Mouse (Mus musculus) adrenal gland, postnatal 14 days (tissue): ENCODE results near the gene Srrm4. TPM values are rescaled to one million over a fixed set of nuclear protein-coding genes. Genes with fewer than 3 reads are reported as not detected.

Source experiments
- DNase-seq: peaks from one replicate; pipeline ENCODE4 v3.0.0; 2021; ENCODE audit warnings: mixed read lengths
- total RNA-seq: library from RNA; stranded (reverse); gene quantifications from 2 replicates; pipeline ENCODE4 v1.2.3, GENCODE M21; 2021

Srrm4 gene
- total RNA-seq, 1 experiment from 2014 or later, result 1.9 TPM

GRCm38 (mm10) chr5:116490826-116491225 is 100.8 kb downstream of the Srrm4 start:
- no peak for DNase-seq

- DNase-seq, result no peak
Observed at GRCm38 (mm10) chr5:116489621-116490020, 102.0 kb downstream of the Srrm4 start.

GRCm38 (mm10) chr5:116486135-116486534 is 105.5 kb downstream of the Srrm4 start:
- no peak for DNase-seq

- DNase-seq, result peak; percentile 76
Observed at GRCm38 (mm10) chr5:116485069-116485468, 106.5 kb downstream of the Srrm4 start.

GRCm38 (mm10) chr5:116484236-116484635 is 107.4 kb downstream of the Srrm4 start:
- DNase-seq, result no peak

- no peak for DNase-seq
Observed at GRCm38 (mm10) chr5:116478607-116479371, 112.8 kb downstream of the Srrm4 start.

DNA sequence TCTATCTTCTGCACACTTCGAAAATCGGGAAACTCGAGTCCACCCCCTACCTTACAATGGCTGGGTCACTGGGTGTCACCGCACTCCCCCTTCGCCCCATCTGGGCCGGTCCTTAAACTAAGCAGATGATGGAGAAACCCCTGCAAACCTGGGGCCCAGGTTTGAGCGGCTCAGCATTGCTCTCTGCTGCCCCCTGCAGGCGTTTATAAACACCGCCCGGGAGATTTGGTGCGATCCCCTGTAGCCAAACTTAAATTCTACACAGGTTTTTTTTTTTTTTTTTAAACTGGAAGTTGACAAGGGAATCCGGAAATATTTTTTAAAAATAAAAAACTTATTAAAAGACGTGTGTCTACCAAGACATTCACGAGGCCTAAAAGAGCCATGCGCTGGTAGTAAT is 115.6 kb downstream of the Srrm4 start:
- DNase-seq, result peak; percentile 60

DNA sequence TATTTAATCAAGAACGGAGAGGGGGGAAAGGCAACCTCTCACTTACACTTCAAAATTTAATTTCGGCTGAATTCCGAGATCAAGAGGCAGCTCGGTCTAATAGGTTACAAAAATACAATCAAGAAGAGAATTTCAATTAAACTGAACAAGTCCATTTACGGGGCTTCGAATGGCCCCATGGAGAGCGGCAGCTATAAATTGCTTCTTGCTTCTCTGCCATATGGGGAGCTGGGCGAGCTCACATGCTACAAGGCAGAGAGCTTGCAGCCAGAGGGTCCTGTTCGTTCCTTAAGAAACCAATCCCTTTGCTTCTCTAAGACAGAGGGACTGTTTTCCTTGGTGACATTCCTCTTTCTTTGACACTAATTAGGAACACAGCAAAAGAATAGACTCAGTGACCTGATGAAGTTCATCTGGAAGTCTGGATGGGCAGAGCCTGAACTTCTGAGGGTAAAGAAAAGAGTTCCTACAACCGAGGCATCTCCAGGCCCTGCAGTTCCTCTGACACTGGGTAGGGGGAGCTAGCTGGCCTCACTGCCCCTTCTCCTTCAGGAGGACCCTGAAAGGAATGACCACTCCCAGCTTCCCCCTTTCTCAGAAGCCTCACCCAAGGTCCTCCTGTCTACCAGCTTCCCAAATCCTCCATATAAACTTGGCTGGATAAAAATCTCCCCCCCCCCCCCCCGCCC is 130.1 kb downstream of the Srrm4 start:
- no peak for DNase-seq

GRCm38 (mm10) chr5:116459970-116460369 is 131.6 kb downstream of the Srrm4 start:
- no peak for DNase-seq

- DNase-seq, result no peak
Observed at GRCm38 (mm10) chr5:116457791-116458190, 133.8 kb downstream of the Srrm4 start.

- no peak for DNase-seq
Observed at GRCm38 (mm10) chr5:116456796-116457515, 134.7 kb downstream of the Srrm4 start.

GRCm38 (mm10) chr5:116453401-116453851 is 138.2 kb downstream of the Srrm4 start:
- peak; percentile 87 for DNase-seq

DNA sequence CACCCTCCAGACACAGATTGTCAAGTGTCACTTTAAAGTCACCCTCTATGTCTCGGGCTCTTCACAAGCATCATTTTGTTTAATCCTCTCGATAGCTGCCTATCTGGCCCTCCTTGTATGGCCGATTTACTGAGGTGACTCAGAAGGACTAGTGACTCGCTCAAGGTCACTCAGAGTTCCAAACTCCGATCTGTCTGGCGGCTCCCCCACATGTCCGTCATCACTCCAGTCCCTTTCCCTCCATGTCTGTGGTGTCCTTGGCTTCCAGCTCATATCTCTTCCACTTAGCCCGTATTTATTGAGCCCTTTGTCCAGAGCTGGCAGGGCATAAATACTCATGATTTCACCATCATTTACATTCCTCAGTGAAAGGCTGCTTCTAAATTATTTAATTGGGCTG is 140.7 kb downstream of the Srrm4 start:
- DNase-seq, result peak; percentile 78

DNA sequence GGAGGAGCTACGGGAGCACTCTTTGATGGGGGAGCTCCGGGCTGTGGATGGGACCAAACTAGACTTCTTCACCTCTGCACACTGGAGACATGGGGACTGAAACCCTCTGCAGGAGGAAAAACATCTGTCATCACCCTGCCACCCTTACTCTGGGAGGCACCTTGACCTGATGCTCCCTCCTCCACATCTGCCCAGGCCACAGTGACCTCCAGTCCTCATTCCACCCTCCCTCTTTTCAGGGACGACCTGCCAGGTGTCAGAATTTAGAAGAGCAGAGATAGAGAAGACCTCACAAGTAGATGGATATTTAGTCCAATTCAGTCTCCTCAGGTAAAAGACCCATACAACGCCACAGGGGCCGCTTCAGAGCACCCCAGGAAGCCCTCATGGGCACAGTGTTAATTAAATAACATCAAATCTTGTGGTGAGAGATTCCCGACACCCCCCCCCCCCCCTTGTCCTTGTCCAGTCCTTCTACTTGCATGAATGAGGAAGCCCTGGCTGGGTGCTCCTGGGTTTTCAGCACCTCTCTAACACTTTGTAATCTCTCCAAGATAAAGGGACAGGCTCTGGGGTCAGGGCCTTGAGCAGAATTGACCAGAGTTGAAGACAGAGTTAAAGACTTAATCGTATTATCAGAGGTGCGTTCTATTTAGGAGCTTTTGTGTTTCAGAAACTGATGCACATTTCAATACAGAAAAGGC is 141.9 kb downstream of the Srrm4 start:
- no peak for DNase-seq

- DNase-seq, result no peak
Observed at GRCm38 (mm10) chr5:116448409-116449191, 143.0 kb downstream of the Srrm4 start.

- no peak for DNase-seq
Observed at GRCm38 (mm10) chr5:116447821-116448350, 143.7 kb downstream of the Srrm4 start.

DNA sequence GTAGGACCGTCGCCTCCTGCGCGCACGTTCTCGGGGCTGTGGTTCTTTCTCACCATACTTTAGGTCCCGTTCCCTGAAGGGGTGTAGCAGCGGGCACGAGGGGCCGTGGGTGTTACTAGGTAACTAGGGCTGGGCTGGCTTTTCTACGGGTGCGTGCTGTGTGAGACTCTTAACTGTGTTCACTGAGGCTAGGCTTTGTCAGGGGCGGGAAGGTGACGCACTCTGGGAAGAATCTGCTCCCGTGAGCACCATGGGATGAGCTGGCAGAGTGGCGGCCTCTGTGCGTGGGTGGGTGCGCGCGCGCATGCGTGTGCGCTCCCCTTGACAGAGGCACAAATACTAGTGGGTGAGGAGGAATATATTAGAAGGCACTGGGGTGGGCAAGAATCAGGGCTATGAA is 145.1 kb downstream of the Srrm4 start:
- no peak for DNase-seq

GRCm38 (mm10) chr5:116445634-116446367 is 145.8 kb downstream of the Srrm4 start:
- no peak for DNase-seq

DNA sequence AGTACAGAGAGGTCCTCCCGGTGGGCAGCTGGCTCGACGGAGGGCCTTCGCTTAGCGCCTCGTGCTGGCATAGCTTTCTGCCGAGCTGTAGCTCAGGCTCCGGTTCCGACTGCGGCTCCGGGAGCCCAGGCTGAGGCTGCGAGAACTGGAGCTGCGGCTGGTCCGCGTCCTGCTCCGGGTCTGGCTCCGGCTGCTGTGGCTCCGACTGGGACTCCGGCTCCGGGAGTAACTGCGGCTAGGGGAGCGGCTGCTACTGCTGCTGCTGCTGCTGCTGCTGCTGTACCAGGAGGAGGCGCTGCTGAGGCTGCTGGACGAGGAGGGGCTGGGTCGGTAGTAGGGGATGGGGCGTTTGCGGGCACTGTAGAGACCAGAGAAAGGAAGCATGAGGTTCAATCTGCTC is 147.1 kb downstream of the Srrm4 start:
- peak; percentile 39 for DNase-seq

DNA sequence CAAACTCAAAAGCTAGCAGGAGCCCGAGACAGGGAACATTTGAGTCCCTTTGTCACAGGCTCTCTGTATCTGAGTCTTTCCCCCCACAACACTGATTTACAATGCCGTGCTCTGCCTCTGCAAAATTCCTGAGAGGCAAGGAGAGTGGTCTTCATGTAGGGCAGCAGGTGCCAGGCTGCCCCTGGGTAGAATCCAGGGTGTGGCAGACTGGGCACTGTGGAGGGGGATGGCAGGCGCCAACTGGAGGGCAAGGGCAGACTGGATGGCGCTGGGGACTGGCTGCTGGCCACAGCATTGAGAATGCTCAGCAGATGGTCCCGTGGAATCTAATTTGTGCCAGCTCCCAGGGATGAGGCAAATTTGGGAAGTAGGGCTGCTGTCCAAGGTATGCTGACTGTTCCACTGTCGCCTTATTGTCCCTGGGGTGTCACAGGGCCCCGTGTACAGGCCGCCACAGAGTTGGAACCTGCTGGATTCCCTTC is 148.1 kb downstream of the Srrm4 start:
- DNase-seq, result peak; percentile 41
